Mouse (Mus musculus): ENCODE data around the gene Snx29.

Snx29 gene

GRCm38 (mm10) chr16:11784354-11784753 lies 461.6 kb downstream of the Snx29 start:
- DNase-seq (ENCODE audit: low read depth) = no peak

- DNase-seq (ENCODE audit: low read depth) = no peak
These were observed 463.1 kb downstream of the Snx29 start for GRCm38 (mm10) chr16:11785806-11786205.

GRCm38 (mm10) chr16:11790476-11790875 lies 467.8 kb downstream of the Snx29 start:
- DNase-seq (ENCODE audit: low read depth) = no peak

GRCm38 (mm10) chr16:11793391-11793790 lies 470.7 kb downstream of the Snx29 start:
- no peak for DNase-seq (ENCODE audit: low read depth)

- peak; percentile 27 for DNase-seq (ENCODE audit: low read depth)
These were observed 471.9 kb downstream of the Snx29 start for GRCm38 (mm10) chr16:11794628-11795027.

GRCm38 (mm10) chr16:11795758-11796460 lies 473.2 kb downstream of the Snx29 start:
- DNase-seq (ENCODE audit: low read depth) = no peak

GRCm38 (mm10) chr16:11801960-11802539 lies 479.3 kb downstream of the Snx29 start:
- DNase-seq (ENCODE audit: low read depth) = no peak

Data from fibroblast of lung, adult 2 months (primary cell).